Mouse (Mus musculus) liver, embryonic 14.5 days (tissue): Measurements from ENCODE around the gene Camk1.

Source experiments
- CTCF ChIP-seq: IDR thresholded peaks from 2 replicates; pipeline ENCODE4 v1.5.1; 2016; ENCODE audit warnings: antibody characterized with exemption, low read depth, control low read depth
- EP300 ChIP-seq: IDR thresholded peaks from 2 replicates; pipeline ENCODE4 v1.6.1; 2016; ENCODE audit warnings: antibody characterized with exemption, low read depth

GRCm38 (mm10) chr6:113377172-113377495, 33.4 kb upstream of the Camk1 start:
- no peak for TF ChIP-seq EP300
- no peak for TF ChIP-seq CTCF
